Mouse (Mus musculus) liver, postnatal 0 days (tissue): ENCODE results near the gene Zbtb3. TPM values are rescaled to one million over a fixed set of nuclear protein-coding genes. Genes with fewer than 3 reads are reported as not detected.

Experiments
- ATAC-seq: fragments of 200-750 bp; cut with Nextera tagmentation; 2 replicates; pipeline ENCODE4 v1.8.0; 2017; ENCODE audit warnings: mild to moderate bottlenecking, moderate library complexity
- DNase-seq: peaks from one replicate; pipeline ENCODE4 v3.0.0-alpha.2; 2016
- H3K27ac ChIP-seq: fragments of 300-500 bp; sonication (generic); 2 replicates; pipeline ENCODE4 v1.5.1; 2014; ENCODE audit warnings: antibody characterized with exemption, moderate library complexity, mild to moderate bottlenecking, low read depth
- H3K27me3 ChIP-seq: fragments of 300-500 bp; sonication (generic); 2 replicates; pipeline ENCODE4 v1.6.1; 2014; ENCODE audit warnings: low read length, control low read depth, mixed read lengths; ENCODE audit not compliant: insufficient read depth
- H3K36me3 ChIP-seq: fragments of 300-500 bp; sonication (generic); replicated peaks from 2 replicates; pipeline ENCODE4 v1.6.1; 2014; ENCODE audit warnings: mild to moderate bottlenecking, control low read depth, low read length, moderate library complexity, mixed read lengths; ENCODE audit not compliant: insufficient read depth
- H3K4me1 ChIP-seq: fragments of 300-500 bp; sonication (generic); 2 replicates; pipeline ENCODE4 v1.6.1; 2014; ENCODE audit warnings: antibody characterized with exemption, mild to moderate bottlenecking, control low read depth; ENCODE audit not compliant: insufficient read depth
- H3K4me2 ChIP-seq: fragments of 300-500 bp; sonication (generic); 2 replicates; pipeline ENCODE4 v1.6.1; 2014; ENCODE audit warnings: low read depth, mild to moderate bottlenecking, low read length, moderate library complexity, mixed read lengths
- H3K4me3 ChIP-seq: fragments of 300-500 bp; sonication (generic); 2 replicates; pipeline ENCODE4 v1.5.1; 2014; ENCODE audit warnings: low read depth, low read length
- H3K9ac ChIP-seq: fragments of 300-500 bp; sonication (generic); replicated peaks from 2 replicates; pipeline ENCODE4 v1.6.1; 2014; ENCODE audit warnings: mild to moderate bottlenecking, moderate library complexity
- H3K9me3 ChIP-seq: fragments of 300-500 bp; sonication (generic); 2 replicates; pipeline ENCODE4 v1.6.1; 2016; ENCODE audit warnings: mild to moderate bottlenecking, control low read depth, low read length, mixed read lengths
- CTCF ChIP-seq: sonication (generic); IDR thresholded peaks from 2 replicates; pipeline ENCODE4 v1.5.1; 2016; ENCODE audit warnings: antibody characterized with exemption, low read depth
- EP300 ChIP-seq: IDR thresholded peaks from 2 replicates; pipeline ENCODE4 v1.6.1; 2016; ENCODE audit warnings: antibody characterized with exemption, low read depth, mild to moderate bottlenecking
- WGBS: fragments of 180-500 bp; shearing (Covaris S2); extraction: QIAGEN DNeasy Blood & Tissue Kit; methylation state at CpG from one replicate; pipeline ENCODE4 v1.1.7; 2014; ENCODE audit not compliant: insufficient replicate concordance; 5-methylcytosine and 5-hydroxymethylcytosine counted together
- polyA plus RNA-seq: library from polyadenylated mRNA; unstranded; fragments of >200 nt; fragmentation: Nextera tagmentation; extraction: Ambion mirVana; gene quantifications from 2 replicates; pipeline ENCODE4 v1.2.1, GENCODE M21; 2015

Gene Zbtb3
- polyA plus RNA-seq, 1 experiment from 2014 or later, result 0.82 TPM

DNA sequence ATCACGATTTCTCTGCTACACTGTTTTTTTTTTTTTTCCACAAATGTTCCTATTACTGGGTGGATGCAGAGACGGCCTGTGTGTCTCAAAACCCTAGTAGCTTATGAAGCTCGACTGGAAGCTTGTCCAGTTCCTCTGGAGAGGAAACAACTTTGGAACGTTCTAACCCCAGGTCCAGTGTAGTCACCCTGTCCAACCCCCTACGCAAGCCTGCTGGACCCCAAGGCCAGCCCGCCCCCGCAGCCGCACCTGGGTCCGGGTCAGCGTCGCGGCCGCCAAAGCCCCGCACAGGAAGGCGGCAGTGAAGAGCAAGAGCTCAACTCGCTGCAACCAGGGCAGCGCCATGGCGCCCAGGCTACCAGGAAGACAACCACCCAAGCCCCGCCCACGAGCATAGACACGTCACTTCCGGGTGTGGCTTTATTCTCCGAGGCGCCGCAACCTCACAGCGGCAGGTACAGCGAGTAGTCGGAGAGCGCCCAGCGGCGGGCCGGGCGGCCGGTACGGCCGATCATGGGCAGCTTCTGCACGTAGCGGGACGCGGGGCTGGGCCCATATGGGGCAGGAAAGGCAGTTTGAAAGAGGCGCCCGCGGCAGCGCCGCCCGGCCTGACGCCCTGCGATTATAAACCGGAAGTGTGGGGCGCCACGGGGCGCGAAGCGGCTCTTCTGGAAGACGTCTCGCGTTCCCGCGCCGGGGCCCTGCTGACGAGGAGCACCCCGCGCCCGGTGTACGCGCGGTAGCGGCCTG is 28.1 kb upstream of the Zbtb3 start, which contains the start of gene Tmem179b:
Tmem179b (minus strand) TSS at position 382 of the 750 bp plus-strand sequence.
- Histone ChIP-seq H3K4me2 (peak within 1 kb of the TSS; percentile 93), H3K27me3 (no peaks in the 10 kb centered on the region), H3K4me3 (peak within 1 kb of the TSS; percentile 74), H3K9me3 (no peaks in the 10 kb centered on the region), H3K36me3 (peaks cover 21% of the 10 kb centered on the region), H3K4me1 (peaks cover 40% of the 10 kb centered on the region), H3K9ac (peak within 1 kb of the TSS; percentile 92), H3K27ac (peak within 1 kb of the TSS; percentile 100)
- peak; percentile 91 for ATAC-seq
- TF ChIP-seq CTCF (peak; percentile 21; the same call in 1 of the 2 replicates), EP300 (no peak)
- peak; percentile 98 for DNase-seq
- 1% methylated on average over 53 of the region's 68 CpGs for WGBS

- Histone ChIP-seq H3K27ac (peak overlapping the region; percentile 100), H3K4me1 (peaks cover 40% of the 10 kb centered on the region), H3K36me3 (peaks cover 14% of the 10 kb centered on the region), H3K9me3 (no peaks in the 10 kb centered on the region), H3K4me2 (peak overlapping the region; percentile 93), H3K4me3 (peak overlapping the region; percentile 74), H3K27me3 (no peaks in the 10 kb centered on the region), H3K9ac (peak overlapping the region; percentile 92)
- WGBS, result 3% methylated on average over 20 of the region's 20 CpGs
- ATAC-seq (peak; percentile 4; the same call in 1 of the 2 replicates), DNase-seq (no peak)
- no peak for TF ChIP-seq CTCF
- TF ChIP-seq EP300, result no peak
These were observed 27.4 kb upstream of the Zbtb3 start for GRCm38 (mm10) chr19:8774951-8775421.

DNA sequence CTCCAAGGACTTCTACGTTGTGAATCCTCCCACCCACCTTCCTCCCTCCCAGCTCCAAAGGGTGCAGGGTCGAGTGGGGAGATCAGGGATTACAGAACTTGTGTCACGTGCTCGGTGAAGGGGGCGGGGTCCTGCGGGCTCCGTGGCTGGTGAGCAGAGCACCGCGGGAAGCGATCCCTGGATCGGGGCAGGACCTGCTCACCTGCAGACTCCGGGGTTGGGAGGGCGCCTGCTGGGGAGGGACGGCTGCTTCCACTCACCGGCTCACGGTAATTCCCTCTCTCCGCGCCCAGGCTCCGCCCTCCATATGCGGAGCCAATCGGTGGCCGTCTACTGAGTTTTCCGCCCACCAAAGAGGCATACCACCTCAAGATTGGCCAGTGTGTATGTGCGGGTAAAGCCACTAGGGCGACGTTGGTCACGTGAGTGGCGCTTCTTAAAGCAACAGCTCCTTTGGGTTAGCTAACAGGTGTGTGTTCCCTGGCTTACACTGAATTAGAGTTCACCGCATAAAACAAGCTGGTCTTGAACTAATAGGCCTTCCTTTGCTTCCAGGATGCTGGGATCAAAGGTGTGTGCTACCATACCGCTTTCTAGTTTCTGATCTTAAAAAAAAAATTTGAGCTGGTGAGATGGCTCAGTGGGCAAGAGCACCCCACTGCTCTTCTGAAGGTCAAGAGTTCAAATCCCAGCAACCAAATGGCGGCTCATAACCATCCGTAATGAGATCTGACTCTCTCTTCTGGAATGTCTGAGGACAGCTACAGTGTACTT is 16.2 kb upstream of the Zbtb3 start, which contains the start of gene Taf6l:
Taf6l (minus strand) TSS at position 410 of the 774 bp plus-strand sequence.
- peak; percentile 94 for DNase-seq
- 2% methylated on average over 32 of the region's 32 CpGs for WGBS
- no peaks in the 10 kb centered on the region for H3K9me3 ChIP-seq
- TF ChIP-seq EP300, result no peak
- peak; percentile 48 for TF ChIP-seq CTCF
- no peaks in the 10 kb centered on the region for H3K27me3 ChIP-seq
- peak within 1 kb of the TSS; percentile 57 for H3K27ac ChIP-seq
- ATAC-seq, result peak; percentile 100
- H3K4me1 ChIP-seq, result peaks cover 6% of the 10 kb centered on the region; the same call in 1 of the 2 replicates
- peak within 1 kb of the TSS; percentile 63 for H3K9ac ChIP-seq
- peak within 1 kb of the TSS; percentile 62 for H3K4me3 ChIP-seq
- peak within 1 kb of the TSS; percentile 68 for H3K4me2 ChIP-seq
- H3K36me3 ChIP-seq, result peaks cover 23% of the 10 kb centered on the region

GRCm38 (mm10) chr19:8788521-8788920 is 13.8 kb upstream of the Zbtb3 start:
- no peak overlapping the region for H3K27ac ChIP-seq
- H3K4me2 ChIP-seq, result no peak overlapping the region
- ATAC-seq (no peak), DNase-seq (no peak)
- no peak overlapping the region for H3K9ac ChIP-seq
- H3K36me3 ChIP-seq, result peaks cover 11% of the 10 kb centered on the region
- peaks cover 6% of the 10 kb centered on the region; the same call in 1 of the 2 replicates for H3K4me1 ChIP-seq
- 55% methylated on average over 3 of the region's 3 CpGs for WGBS
- no peak for TF ChIP-seq EP300
- no peak for TF ChIP-seq CTCF
- H3K27me3 ChIP-seq, result no peaks in the 10 kb centered on the region
- no peak overlapping the region for H3K4me3 ChIP-seq
- no peaks in the 10 kb centered on the region for H3K9me3 ChIP-seq

- Histone ChIP-seq H3K36me3 (peaks cover 16% of the 10 kb centered on the region), H3K27me3 (no peaks in the 10 kb centered on the region), H3K9ac (no peak overlapping the region), H3K4me1 (peaks cover 6% of the 10 kb centered on the region; the same call in 1 of the 2 replicates), H3K27ac (no peak overlapping the region), H3K9me3 (no peaks in the 10 kb centered on the region), H3K4me3 (no peak overlapping the region), H3K4me2 (no peak overlapping the region)
- WGBS, result 65% methylated on average over 1 of the region's 1 CpGs
- ATAC-seq (no peak), DNase-seq (no peak)
- TF ChIP-seq EP300, result no peak
- TF ChIP-seq CTCF, result no peak
These were observed 13.2 kb upstream of the Zbtb3 start for GRCm38 (mm10) chr19:8789171-8789570.

DNA sequence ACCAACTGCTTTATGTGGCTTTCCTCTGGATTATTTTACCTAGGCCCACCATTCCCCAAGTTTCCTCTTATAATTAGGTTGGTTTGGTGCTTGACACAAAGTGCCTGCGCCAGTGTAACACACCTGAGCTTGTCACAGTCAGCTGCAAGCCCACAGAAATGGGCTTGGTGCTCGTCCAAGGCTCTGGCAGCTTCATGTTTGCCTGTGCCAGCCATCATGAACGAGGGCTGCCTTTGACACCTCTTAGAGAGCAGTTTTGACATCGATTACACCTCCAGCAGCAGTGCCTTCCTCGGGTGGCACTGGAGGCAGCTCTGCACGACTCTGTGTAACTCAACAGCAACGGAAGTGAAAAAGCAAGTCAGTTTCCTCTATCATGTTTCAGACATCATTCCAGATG is 12.2 kb upstream of the Zbtb3 start:
- H3K9me3 ChIP-seq, result no peaks in the 10 kb centered on the region
- H3K4me3 ChIP-seq, result no peak overlapping the region
- H3K27ac ChIP-seq, result no peak overlapping the region
- H3K9ac ChIP-seq, result no peak overlapping the region
- peaks cover 26% of the 10 kb centered on the region for H3K36me3 ChIP-seq
- peaks cover 6% of the 10 kb centered on the region; the same call in 1 of the 2 replicates for H3K4me1 ChIP-seq
- H3K27me3 ChIP-seq, result no peaks in the 10 kb centered on the region
- no peak overlapping the region for H3K4me2 ChIP-seq
- ATAC-seq (no peak), DNase-seq (no peak)
- WGBS, result 78% methylated on average over 7 of the region's 7 CpGs
- no peak for TF ChIP-seq CTCF
